Mouse (Mus musculus) left cerebral cortex, postnatal 10 days (tissue): ENCODE data around the gene 9430015G10Rik. TPM values are rescaled to one million over a fixed set of nuclear protein-coding genes. Genes with fewer than 3 reads are reported as not detected.
"Not testable (repeated sequence)": the region's sequence is repeated elsewhere in the genome, so short reads cannot be mapped to it uniquely, and the experiment has no call there.

Experiments used
- DNase-seq, 2 experiments: peaks; one replicate each; pipeline ENCODE4 v3.0.0; 2021 to 2022; ENCODE audit warnings: low spot score in 2 of 2, mixed read lengths in 1 of 2; ENCODE audit errors: extremely low spot score in 1 of 2
- intact Hi-C: fragments of 180-260 bp; cut with DNase I; formaldehyde crosslinking; loops from one replicate; pipeline ENCODE4 v1.15.1; 2025
- total RNA-seq, 2 experiments: library from RNA; stranded (reverse); gene quantifications; 2 replicates each; pipeline ENCODE4 v1.2.3; 2021

9430015G10Rik gene
- total RNA-seq, 2 experiments from 2014 or later, result 26.5 to 27.9 TPM

- intact Hi-C loops, result no loop called here
- DNase-seq, result no peak
Measured at GRCm38 (mm10) chr4:156136285-156137100, 26.7 kb downstream of the 9430015G10Rik start.

- intact Hi-C loops, DNase-seq: not testable (repeated sequence)
Measured at GRCm38 (mm10) chr4:156150887-156151286, 41.1 kb downstream of the 9430015G10Rik start.

DNA sequence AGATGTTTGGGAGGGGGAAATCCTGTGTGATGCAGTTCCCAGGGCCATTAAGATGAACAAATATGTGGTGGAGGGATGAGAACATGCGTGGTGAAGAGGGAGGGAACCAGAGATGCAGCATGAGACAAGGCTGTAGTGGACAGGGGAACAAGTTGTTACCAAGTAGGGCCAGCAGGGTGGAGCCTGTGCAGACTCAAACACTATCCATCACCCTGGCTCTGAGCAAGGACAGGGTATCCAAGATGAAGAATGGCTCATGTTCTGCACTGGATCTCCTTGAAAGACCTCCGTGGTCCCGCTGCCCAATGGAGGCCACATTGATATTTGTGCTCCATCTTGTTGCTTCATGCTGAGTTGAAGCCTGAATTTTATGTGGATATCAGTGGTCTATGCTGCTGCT is 45.0 kb downstream of the 9430015G10Rik start:
- no peak for DNase-seq
- intact Hi-C loops, result no loop called here

DNA sequence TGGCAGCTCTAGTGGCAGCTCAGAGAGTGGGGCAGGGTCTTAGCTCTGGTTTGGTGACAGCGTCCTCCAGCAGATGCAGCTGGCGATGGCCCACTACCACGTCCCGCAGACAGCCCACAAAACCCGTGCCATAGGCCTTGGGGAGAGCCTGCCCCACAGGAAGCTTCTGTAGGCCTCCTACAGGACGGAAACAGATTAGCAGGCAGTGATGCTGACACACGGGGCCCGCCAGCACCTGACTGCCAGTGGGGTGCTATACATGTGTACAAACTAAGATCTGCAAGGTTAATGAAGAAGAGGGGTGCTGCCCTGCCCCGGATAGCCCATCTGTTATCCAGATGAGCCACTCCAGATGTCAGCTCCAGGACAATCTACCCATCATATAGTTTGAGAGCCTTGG is 56.7 kb downstream of the 9430015G10Rik start:
- intact Hi-C loops, result loop anchor here (5.0 kb wide), 1 partner anchor 39 kb away; no protein-coding TSS in a partner anchor
- DNase-seq, result peak in 1 of 2 experiments; percentile 22

- intact Hi-C loops, result loop anchor here (5.0 kb wide), 1 partner anchor 41 kb away; no protein-coding TSS in a partner anchor
- DNase-seq, result peak in 1 of 2 experiments; percentile 14
Measured at GRCm38 (mm10) chr4:156168611-156169010, 58.8 kb downstream of the 9430015G10Rik start.

DNA sequence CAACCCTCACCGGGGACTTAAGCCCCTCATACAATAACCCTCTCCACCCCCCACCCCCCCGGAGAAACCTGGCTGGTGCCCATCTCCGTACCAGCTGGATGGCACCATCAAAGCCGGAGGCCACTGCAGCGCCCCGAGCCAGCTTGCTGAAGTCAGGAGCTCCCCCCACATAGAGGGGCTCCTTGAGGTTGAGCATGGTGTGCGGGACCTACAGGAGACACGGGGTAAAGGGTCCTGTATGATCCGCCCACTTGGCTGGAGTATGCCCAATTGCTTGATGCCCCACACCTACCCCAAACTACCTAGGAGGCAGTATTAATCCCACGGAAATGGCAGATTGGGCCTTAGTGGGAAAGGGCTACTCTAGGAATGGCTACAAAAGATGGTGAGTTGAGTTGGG is 59.3 kb downstream of the 9430015G10Rik start:
- intact Hi-C loops, result loop anchor here (5.0 kb wide), 1 partner anchor 42 kb away; no protein-coding TSS in a partner anchor
- peak in 1 of 2 experiments; percentile 27 for DNase-seq

GRCm38 (mm10) chr4:156171828-156172227 is 62.0 kb downstream of the 9430015G10Rik start:
- peak in 1 of 2 experiments; percentile 30 for DNase-seq
- intact Hi-C loops, result no loop called here

Other genes with a start within 250 kb of the 9430015G10Rik start
- gene Tas1r3, start 246.6 kb upstream of the 9430015G10Rik start, total RNA-seq, result under 1 TPM; 0.13 to 0.22 TPM
- gene Cptp, start 240.5 kb upstream of the 9430015G10Rik start, total RNA-seq, result 10 to 100 TPM; 29.6 to 30.8 TPM
- 10 to 100 TPM; 38.3 to 39.8 TPM for gene Ints11, start 240.4 kb upstream of the 9430015G10Rik start, total RNA-seq
- 10 to 100 TPM; 66.0 to 71.2 TPM for gene Pusl1, start 218.2 kb upstream of the 9430015G10Rik start, total RNA-seq
- 100 to 1,000 TPM; 144 to 146 TPM for gene Acap3, start 218.2 kb upstream of the 9430015G10Rik start, total RNA-seq
- 10 to 100 TPM; 84.9 to 93.8 TPM for gene Ube2j2, start 166.2 kb upstream of the 9430015G10Rik start, total RNA-seq
- gene C1qtnf12, start 147.7 kb upstream of the 9430015G10Rik start, total RNA-seq, result 10 to 100 TPM; 19.2 to 20.9 TPM
- 10 to 100 TPM; 11.4 to 11.8 TPM for gene B3galt6, start 117.3 kb upstream of the 9430015G10Rik start, total RNA-seq
- 100 to 1,000 TPM; 136 to 139 TPM for gene Sdf4, start 117.1 kb upstream of the 9430015G10Rik start, total RNA-seq
- 1 to 10 TPM in 1 of 2 experiments, under 1 TPM in 1; 0.32 to 1.4 TPM for gene Tnfrsf4, start 96.1 kb upstream of the 9430015G10Rik start, total RNA-seq
- not detected for gene Tnfrsf18, start 83.8 kb upstream of the 9430015G10Rik start, total RNA-seq
- not detected for gene Ttll10, start 50.6 kb upstream of the 9430015G10Rik start, total RNA-seq
- gene Rnf223, start 20.5 kb downstream of the 9430015G10Rik start, total RNA-seq, result under 1 TPM; 0.22 to 0.34 TPM
- 100 to 1,000 TPM; 237 to 253 TPM for gene Agrn, start 87.5 kb downstream of the 9430015G10Rik start, total RNA-seq
- under 1 TPM; 0.49 to 0.79 TPM for gene Isg15, start 90.8 kb downstream of the 9430015G10Rik start, total RNA-seq
- gene AW011738, start 93.3 kb downstream of the 9430015G10Rik start, total RNA-seq, result 1 to 10 TPM; 3.2 to 4.2 TPM
- under 1 TPM; 0.22 to 0.28 TPM for gene Perm1, start 105.9 kb downstream of the 9430015G10Rik start, total RNA-seq
- gene Plekhn1, start 124.9 kb downstream of the 9430015G10Rik start, total RNA-seq, result 10 to 100 TPM; 33.0 to 37.4 TPM
- 10 to 100 TPM; 61.8 to 63.1 TPM for gene Noc2l, start 126.0 kb downstream of the 9430015G10Rik start, total RNA-seq
- gene Samd11, start 145.7 kb downstream of the 9430015G10Rik start, total RNA-seq, result 1 to 10 TPM; 5.2 to 5.4 TPM
- gene Vmn2r-ps159, start 221.1 kb downstream of the 9430015G10Rik start, total RNA-seq, result not detected